Mouse (Mus musculus): ENCODE data around the gene 1700088E04Rik.

The 1700088E04Rik gene

DNA sequence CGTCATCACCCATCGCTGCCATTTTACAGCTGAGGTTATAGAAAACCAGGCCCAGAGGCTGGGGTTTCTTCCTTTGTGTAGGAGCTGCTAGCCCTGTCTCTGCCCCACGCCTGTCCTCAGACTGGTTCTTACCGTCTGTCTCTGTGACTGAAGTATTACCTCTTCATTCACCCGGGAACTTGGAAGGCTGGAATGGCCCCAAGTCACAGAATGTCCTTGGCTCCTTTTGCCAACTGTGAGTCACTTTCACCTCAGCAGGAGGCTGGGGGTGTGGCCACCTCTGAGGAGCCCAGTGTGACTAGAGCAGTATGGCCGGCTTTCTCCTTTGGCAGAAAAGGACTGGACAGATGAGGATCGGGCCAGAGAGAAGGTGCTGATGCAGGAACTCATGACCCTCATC is 9.6 kb downstream of the 1700088E04Rik start:
- no peak for DNase-seq (ENCODE audit: low spot score)

DNA sequence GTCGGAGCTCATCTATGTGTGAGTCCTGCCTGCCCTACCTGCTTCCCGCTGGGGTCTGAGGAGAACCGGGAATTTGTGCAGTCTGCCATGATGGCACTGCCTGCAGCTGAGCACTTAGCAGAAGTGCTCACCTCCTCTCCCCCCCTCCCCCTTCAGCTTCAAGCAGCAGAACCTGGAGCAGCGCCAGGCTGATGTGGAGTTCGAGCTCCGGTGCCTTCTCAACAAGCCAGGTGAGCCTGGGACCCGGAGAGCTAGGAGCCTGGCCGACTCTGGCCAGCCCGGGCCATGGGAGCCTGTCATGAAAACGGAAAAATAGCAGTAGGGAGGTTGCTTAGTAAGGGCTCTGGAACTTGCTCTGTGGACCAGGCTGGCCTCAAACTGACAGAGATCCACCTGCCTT is 10.3 kb downstream of the 1700088E04Rik start:
- DNase-seq (ENCODE audit: low spot score), result no peak

DNA sequence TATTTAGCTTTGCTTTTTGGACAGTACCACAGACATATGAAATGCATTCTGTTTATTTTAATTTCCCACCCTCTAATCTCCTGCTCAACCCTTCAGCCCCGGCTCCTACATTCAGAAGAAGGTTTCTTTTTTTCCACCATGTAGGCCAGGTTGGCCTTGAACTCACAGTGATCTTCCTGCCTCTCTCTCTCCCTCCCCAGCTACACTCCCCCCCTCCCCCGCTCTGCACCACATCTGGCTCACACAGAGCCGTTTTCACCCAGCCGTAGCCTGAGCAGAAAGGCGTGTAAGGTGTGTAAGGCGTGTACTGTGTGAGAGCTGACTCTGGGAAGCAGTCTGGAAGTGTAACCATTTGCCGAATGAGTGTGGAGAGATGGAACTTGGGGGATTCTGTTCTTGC is 11.7 kb downstream of the 1700088E04Rik start:
- DNase-seq (ENCODE audit: low spot score), result no peak

DNA sequence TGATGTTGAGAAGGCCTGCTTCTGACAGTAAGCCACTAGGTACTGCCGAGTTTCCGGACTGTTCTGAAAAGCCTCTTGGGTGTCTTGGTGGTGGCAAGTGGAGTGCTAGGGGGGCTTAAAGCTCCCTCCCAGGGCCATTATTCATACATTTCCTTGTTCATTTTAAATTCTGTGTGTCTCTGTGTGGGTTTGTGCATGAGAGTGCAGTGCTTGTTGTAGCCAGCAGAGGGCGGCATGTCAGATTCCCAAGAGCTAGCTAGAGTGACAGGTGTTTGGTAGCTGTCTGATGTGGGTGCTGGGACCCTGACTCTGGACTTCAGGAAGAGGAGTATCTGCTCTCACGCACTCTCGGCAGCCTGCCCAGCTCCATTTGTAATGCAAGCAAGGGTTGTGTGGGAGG is 12.8 kb downstream of the 1700088E04Rik start:
- no peak for DNase-seq (ENCODE audit: low spot score)

DNA sequence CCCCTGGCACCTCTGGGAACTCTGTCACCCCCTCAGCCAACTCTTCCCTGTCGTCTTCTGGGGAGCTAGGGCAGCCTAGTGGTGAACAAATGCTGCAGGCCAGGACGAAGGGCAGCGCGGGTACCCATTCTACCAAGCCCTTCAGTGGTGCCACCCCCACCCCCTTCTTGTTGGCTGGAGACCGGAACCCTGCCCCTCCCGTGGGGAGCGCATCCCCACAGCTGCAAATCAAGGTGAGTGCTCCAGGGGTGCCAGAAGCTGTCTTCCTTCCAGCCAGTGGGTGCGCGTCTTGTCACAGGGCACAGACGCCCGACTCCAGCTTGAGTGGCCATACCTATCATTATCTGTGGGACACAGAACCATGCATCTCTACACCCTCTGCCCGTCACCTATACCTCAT is 14.0 kb downstream of the 1700088E04Rik start:
- DNase-seq (ENCODE audit: low spot score), result no peak

DNA sequence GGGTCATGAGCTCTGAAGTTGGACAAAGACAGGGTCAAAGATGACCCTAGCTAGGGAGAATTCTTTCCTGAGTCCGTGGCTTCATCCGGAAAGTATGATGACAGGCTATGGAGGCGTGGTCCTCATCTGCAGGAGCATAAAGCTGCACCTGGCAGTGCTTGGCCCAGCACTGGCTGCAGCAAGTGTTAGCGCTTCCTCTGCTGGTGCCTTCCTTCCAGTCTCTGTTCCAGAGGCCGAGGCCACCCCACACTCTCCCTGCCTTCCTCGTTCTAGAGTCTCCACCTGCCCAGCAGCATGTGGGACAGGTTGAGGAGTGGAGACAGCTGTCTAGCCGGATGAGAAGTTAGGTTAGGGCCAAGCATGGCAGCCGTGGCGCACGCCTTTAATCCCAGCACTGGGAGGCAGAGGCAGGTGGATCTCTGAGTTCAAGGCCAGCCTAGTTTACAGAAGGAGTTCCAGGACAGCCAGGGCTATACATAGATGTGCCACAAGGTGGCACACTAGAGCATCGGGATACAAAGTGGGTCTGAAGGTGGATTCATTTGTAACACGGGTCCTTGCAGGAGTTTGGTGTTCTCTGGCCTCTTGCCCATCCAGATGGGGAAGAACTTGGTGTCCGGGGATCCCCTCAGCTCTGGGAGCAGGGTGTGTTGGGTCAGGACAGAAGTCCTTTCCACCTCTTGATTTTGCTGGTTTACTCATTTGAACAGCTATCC is 14.7 kb downstream of the 1700088E04Rik start:
- DNase-seq (ENCODE audit: low spot score), result peak; percentile 70

DNA sequence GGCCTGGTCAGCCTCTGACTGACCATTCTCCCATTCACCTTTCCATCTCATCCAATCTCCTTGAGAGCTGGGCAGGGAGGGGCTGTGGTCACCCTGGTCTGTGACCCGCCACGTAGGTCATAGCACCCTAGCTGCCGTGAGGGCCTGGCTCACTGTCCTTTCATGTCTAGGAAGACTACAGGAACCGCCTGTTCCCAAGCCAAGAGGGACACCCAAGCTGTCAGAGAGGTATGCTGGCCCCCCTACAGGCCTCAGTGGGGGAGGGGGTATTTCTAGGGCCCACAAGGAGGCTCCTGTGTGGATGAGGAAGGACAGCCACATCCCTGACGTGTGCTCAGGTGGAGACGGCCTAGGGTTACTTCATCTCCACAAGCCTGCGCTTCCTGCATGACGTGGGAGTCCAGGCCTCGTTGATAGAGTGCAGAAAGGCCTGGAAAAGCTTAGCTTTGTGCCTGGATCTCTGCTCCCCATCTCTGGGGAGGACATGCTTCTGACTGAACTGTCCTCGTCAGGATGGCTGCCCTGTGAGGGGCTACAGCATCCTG is 16.6 kb downstream of the 1700088E04Rik start:
- no peak for DNase-seq (ENCODE audit: low spot score)

DNA sequence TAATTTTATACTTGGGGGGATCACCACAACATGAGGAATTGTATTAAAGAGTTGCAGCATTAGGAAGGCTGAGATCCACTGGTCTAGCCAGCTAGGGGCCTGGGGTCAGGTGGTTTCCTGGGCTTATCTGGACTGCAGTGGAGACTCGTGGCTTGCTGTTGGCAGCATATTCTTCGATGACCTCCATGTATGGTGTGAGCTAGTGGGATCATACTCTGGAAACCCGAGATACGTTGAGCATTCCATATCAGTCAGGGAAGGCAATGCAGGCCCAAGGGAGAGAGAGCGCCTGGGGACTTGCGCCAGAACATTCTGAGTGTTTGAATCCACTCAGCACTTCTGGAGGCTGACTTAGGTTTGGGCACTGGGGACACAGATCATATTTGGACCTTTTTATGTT is 17.3 kb downstream of the 1700088E04Rik start:
- DNase-seq (ENCODE audit: low spot score), result no peak

DNA sequence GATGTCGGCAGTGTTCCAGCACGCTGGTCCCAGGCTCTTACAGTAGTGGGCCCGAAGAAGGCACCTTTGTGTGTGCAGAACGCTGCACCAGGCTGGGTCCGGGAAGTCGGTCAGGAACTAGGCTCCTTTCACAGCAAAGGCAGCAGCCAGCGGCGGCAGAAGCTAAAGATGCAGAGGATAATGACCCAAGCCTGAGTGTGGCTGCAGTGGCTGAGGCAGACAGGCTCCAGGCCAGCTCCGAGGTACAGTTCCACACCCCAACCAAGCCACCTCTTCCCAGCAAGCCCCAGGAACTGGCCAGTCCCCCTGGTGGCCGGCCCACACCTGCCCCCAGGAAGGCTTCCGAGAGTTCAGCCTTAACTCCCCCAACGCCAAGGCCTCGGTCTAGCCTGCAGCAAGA is 18.5 kb downstream of the 1700088E04Rik start:
- DNase-seq (ENCODE audit: low spot score), result no peak

DNA sequence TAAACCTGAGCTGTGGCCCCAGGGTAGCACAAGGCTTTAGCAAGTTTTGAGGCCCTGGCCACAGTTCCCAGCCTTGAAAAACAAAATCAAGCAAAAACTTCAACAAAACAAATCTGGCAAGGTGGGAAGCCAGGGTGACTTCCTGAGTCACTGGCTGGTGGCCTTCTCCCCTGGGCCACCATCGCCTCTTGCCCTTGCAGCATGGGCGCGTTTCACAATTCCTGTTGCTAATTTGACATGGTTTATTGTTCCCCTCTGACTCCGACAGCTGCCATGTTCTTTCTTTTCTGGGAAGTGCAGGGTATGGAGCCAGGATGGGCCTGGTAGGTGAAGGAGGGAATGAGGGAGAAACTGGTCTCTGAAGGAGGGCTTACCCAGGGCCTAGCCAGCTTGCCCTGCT is 18.9 kb downstream of the 1700088E04Rik start:
- DNase-seq (ENCODE audit: low spot score), result no peak

DNA sequence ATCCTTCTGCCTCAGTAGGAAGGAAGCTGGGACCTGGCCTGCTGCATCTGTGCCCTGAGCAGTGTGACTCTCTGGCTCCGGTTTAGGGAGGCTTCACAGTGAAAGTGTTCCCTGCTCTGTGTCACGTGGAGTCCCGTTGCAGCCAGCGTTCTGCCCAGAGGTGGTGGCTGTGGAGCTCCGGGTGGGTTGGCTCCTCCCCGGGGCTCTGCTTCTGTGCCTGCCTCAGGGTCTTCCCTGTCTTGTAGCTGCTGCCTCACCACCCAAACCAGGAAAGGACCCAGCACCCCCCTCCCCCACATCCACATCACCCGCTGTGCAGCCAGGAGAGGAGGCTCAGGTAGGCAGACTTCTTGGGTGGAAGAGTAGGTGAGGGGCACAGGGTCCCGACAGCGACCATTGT is 21.6 kb downstream of the 1700088E04Rik start:
- no peak for DNase-seq (ENCODE audit: low spot score)

DNA sequence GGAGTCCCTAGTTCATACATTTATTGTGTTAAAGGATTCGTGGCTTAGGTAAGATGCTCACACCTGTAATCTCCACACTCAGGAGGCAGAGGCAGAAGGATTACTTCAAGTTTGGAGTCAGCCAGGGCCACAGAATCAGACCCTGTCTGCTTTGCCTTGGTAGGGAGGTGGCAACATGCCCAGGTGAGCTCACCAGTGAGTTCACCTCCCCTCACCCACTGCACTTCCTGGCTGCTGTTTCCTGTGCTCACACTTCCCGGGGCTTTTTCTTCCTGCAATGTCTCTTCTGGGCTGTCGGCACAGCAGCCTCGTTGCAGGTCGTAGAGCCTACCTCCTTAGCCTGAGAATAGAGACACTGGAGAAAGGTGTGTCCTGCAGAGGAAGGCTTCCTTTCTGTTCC is 25.8 kb downstream of the 1700088E04Rik start:
- no peak for DNase-seq (ENCODE audit: low spot score)

DNA sequence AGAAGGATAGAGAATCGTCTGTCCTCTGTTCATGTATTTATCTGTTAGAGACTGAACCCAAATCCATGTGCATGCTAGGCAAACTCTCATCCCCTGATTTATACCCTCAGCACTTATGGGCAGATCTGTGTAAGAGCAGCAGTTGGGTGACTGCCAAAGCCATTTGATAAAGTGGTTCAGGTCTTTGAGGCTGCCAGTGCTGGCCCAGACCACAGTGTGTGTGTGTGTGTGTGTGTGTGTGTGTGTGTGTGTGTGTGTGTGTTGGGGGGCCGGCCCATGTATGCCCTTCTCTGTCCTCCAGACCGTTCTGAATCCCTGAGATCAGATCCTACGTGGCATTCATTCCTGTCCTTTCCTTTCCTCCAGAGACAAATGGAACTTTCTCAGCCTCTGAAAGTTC is 29.3 kb downstream of the 1700088E04Rik start:
- no peak for DNase-seq (ENCODE audit: low spot score)

DNA sequence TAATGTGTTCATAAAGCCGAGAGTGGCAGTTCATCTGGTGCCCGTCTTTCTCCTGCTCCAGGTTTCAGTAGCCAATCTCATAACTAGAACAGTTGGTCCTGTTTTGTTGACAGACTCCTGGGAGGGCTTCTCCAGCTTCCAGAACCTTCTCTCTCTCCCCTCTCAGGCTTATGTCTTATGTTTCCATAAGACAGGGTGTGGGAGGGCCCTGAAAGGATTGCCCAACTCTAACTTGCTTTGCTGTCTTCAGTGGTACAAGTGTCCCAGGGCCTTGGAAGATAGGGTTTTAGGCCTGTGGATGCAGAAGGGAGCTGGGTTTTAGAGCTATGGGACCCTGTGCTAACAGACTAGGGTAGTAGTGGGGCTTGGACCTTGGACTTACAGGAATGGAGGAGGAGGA is 30.5 kb downstream of the 1700088E04Rik start:
- DNase-seq (ENCODE audit: low spot score), result no peak

DNA sequence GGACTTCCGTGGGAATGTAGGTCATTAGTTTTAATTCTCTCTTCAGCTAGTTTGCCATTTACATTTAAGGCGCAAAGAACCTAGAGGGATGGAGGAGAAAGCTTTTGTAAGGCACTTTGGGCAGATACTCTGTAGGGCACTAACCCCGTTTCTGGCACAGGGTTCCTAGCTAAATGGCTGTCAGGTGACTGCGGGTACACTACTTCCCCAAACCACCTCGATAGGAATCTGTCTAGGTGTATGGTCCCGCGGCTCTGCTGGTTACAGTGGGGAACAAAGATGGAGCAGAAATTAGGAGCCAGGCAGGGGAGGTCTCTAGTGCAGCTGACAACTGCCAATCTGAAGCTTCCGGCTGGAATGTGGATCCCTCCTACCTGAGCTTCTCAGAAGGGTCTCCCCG is 31.0 kb downstream of the 1700088E04Rik start:
- DNase-seq (ENCODE audit: low spot score), result peak; percentile 17

DNA sequence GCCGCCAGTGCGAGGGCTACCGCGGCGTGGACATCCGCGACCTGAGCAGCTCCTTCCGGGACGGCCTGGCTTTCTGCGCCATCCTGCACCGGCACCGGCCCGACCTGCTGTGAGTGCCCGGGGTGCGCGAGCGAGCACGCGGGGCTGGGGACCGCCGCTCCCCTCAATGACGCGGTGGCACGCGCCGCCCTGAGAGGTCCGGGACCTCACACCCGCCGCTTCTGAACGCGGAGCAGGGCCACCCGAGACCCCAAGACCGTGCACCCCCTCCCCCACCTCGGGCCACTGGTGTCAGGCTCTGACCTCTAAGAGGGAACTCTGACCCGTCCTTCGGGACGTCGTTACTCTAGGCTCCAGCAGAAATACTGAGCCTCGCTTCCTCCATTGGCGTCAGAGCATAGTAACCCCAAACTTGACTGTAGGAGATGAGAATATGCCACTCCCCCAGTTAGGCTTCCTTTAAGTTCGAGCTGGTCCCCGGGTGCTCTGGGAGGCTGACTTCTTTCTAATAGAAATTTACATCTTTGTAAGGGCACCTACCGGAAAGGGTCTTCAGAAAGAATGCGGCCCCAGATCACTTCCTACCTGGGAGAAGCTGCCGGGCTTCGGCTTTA is 31.6 kb downstream of the 1700088E04Rik start:
- peak; percentile 48 for DNase-seq (ENCODE audit: low spot score)

DNA sequence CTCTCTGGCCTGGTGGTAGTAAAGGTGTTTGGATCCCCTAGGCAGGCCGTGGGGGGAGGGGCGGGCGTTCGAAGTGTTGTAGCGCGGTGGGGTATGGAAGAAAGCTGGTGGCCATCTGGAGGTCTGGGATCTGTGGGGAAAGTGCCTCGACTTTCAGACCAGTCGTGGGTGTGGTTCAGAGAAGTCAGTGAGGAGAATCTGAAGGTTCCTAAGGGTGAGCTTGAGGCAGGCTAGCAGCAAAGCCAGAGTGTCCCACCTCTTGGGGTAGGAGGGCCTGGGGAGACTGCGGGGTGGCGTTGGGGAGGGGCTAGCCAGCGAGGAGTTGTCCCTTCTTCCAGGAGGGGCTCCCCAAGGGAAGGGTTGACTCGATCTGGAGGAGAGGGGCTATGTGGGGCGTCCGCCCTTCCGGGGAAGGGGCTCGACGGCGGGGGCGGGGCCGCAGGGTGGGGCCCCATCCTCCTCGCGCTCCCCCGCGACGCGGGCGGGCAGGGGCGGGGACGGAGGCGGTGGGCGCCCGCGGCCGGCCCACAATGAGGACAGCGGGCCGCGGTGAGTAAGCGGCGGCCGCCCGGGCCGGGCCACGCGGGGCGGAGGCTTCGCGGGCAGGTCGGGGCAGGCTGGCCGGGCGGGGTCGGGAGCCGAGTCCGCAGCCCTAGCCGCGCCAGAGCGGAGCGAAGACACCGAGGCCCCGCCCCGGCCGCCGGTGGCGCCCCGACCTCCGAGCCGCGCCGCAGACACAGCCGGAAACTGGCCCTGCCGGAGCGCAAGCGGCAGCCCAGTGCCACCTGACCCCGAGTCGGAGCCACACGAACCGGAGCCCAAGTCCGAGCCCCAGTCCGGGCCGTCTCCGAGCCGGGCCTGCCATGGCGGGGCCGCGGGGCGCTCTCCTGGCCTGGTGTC is 32.4 kb downstream of the 1700088E04Rik start, which contains the start of gene Micall1:
TSS of gene Micall1 (plus strand) at position 478 of the 900 bp plus-strand sequence.
- peak; percentile 77 for DNase-seq (ENCODE audit: low spot score)

DNA sequence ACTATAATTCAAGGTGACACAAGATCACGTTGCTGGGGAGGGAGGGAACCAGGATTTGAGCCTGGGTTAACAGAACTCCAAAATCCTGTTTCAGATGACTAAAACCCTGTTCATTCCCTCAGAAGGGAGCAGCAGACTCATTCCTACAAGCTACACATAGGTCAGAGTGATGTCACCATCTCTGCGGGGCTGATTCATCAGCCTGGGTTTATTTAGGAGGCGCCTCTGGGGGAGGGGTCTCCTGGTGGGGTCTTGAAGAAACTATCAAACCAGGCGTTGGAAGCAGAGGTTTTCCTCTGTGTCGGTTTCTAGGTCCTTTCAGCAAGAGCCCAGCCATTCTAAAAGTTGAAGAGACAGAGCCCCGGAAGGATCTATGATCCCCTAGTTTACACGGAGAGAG is 33.1 kb downstream of the 1700088E04Rik start:
- peak; percentile 48 for DNase-seq (ENCODE audit: low spot score)

DNA sequence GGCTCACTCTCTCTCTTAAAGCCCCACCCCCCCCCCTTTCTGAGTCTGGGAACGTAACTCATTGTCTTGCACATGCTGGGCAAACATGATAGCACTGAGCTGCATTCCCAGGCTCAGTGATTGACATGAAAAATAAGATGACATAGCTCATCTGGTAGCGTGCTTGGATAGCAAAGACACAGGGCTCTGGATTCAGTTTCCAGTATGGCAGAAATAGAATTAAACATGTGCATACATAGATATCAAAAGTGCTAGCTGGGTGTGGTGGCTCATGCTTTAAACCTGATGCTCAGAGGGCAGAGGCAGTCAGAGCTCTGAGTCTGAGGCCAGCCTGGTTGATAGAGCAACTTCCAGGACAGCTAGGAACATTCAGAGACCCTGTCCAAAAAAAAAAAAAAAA is 35.2 kb downstream of the 1700088E04Rik start:
- no peak for DNase-seq (ENCODE audit: low spot score)

DNA sequence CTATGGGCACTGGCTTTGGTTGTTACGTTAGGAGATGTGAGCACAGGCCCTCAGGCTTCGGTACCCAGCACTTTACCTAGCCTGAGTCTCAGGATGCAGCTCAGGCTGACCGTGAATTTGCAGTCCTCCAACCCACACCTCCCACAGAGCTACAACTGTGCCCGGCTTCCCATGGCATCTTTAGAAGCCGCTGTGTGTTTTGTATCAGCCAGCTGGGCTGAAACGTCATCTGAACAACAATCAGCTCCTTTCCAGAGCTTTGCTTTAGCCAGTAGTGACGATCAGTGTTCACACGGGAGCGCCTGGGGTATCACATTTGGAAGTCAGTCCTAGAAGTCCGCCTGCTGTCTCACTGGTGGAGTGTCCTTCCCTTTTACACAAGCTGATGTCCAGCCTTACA is 37.8 kb downstream of the 1700088E04Rik start:
- no peak for DNase-seq (ENCODE audit: low spot score)

DNA sequence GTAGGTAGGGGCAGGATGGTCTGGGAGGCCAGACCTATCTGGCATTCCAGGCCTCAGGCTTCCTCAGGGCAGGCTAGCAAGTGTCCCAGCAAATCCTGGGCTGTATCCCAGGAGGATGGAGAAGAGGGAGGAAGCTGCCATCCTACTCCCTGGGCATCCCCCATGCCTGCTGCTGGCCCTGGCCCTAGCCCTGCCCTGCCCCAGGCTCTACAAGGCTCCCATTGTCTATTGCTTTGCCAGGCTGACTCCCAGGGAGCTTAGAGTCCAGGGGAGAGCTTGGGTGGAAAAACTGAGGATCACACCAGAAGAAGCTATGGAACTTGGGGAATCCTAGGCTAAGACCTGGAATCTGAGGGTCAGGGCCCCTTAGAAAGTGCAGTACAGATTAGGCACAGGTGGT is 39.5 kb downstream of the 1700088E04Rik start:
- DNase-seq (ENCODE audit: low spot score), result no peak

DNA sequence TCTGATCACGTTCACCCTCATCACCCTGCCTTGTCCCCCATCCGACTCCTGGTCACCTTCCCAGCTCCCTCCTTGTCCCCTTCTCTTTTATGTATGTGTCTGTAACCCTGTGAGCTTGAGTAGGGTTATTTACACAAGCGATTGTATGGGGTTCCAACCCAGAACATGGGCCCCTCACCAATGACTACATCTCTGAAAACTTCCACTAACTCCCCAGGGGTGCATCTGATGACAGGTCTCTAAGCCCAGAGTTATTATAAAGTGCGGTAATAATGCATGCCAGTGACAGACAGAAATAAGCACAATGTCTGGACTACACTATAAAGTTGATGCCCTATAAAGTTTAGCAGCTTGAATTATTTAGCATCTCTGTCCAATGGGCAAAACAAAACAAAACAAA is 40.7 kb downstream of the 1700088E04Rik start:
- DNase-seq (ENCODE audit: low spot score), result no peak

DNA sequence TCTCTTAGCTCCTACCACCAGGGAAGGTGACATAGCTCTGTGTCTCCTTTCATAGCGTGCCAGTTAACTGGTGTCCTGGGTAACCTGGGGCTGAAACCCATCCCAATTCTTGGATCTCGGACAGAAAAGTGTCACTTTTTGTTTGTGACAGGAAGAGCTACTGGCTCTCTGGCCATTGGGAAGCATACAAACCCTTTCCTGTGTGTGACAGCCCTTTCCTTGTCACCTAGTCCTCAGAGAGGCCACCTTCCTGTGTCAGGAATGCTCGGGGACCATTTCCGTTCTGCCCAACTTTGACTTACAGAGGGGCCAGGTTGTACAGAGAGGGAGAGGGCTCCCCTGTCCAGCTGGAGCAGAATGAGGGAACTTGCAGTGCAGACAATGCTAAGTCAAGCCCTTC is 41.6 kb downstream of the 1700088E04Rik start:
- no peak for DNase-seq (ENCODE audit: low spot score)
